Mouse (Mus musculus): ENCODE measurements around the gene Dnmbp. TPM values are rescaled to one million over a fixed set of nuclear protein-coding genes. Genes with fewer than 3 reads are reported as not detected.

Dnmbp gene
- polyA plus RNA-seq, 1 experiment, result 12.7 TPM

DNA sequence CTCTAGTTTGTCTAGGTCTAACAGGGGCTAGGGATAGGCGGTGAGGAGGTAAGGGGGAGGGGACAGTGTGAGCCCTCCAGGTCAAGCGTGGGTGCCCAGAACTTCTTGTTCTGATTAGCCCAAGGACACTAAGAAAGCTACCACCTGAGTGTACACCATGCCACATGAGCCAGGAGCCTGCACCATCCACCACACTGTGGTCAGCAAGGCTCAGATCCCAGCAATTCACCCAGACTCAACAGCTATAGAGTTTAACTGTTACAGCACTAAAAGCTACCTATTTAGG, 22.6 kb downstream of the Dnmbp start:
- H3K27ac ChIP-seq (ENCODE audit: control insufficient read depth, insufficient read depth, low read length), result peak overlapping the region; percentile 39; the same call in 1 of the 2 replicates
- H3K4me3 ChIP-seq (ENCODE audit: control insufficient read depth, insufficient read depth, low read length), result peak overlapping the region; percentile 36
- TF ChIP-seq POLR2A (IDR thresholded peaks at IDR 0.05; ENCODE audit: control insufficient read depth, extremely low read depth, insufficient read depth, low read length, poor library complexity) (no peak), CTCF (IDR thresholded peaks at IDR 0.05; ENCODE audit: borderline replicate concordance, control insufficient read depth, extremely low read depth, insufficient read depth, low read length, poor library complexity) (no peak)
- WGBS, result 28% methylated on average over 2 of the region's 2 CpGs
- DNase-seq, result no peak
- H3K36me3 ChIP-seq (ENCODE audit: control insufficient read depth, insufficient read depth, low read length), result no peaks in the 10 kb centered on the region
- peaks cover 14% of the 10 kb centered on the region for H3K4me1 ChIP-seq (replicated peaks; ENCODE audit: control insufficient read depth, insufficient read depth, low read length)
- H3K27me3 ChIP-seq (ENCODE audit: control insufficient read depth, insufficient read depth, low read length), result no peaks in the 10 kb centered on the region

DNA sequence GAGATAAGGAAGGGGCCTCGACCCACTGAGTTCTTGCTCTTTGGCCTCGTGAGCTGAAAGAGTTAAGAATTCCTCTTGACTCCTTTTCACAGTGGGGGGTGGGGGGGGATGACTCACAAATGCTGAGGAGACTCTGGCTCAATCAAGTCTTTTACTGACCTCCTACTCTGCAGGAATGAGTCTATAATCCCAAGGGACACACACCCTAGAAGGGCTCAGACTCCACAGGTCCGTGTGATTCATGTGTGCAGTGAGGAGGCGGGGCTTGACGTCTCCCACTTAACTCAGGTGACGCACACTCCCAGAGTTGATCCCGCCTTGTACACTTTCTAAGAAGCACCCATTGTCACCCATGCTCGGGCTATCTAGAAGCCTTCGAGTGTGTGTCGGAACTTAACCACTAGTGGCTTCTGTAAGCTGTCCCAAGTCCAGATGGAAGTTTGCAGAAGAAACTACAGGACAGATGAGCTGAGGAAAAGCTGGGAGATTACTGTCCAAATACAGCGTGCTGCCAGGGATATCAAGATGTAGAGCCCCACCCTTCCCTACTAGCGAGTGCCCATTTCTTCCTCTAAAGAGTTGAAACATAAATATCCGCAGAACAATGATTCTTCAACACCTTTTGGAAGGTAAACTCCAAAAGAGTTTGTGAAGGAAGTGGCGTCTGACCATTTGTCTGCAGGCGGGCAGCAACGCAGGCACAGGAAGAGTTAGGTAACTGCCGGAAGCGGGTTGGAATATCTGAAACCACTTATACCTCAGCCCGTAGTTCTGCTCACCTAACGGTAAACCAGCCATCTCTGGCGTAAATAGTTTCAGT, 23.2 kb downstream of the Dnmbp start:
- Histone ChIP-seq H3K36me3 (ENCODE audit: control insufficient read depth, insufficient read depth, low read length) (no peaks in the 10 kb centered on the region), H3K27me3 (ENCODE audit: control insufficient read depth, insufficient read depth, low read length) (no peaks in the 10 kb centered on the region), H3K27ac (ENCODE audit: control insufficient read depth, insufficient read depth, low read length) (peak overlapping the region; percentile 39; the same call in 1 of the 2 replicates), H3K4me3 (ENCODE audit: control insufficient read depth, insufficient read depth, low read length) (peak overlapping the region; percentile 36), H3K4me1 (replicated peaks; ENCODE audit: control insufficient read depth, insufficient read depth, low read length) (peaks cover 14% of the 10 kb centered on the region)
- WGBS, result 41% methylated on average over 21 of the region's 21 CpGs
- TF ChIP-seq POLR2A (IDR thresholded peaks at IDR 0.05; ENCODE audit: control insufficient read depth, extremely low read depth, insufficient read depth, low read length, poor library complexity), result no peak
- TF ChIP-seq CTCF (IDR thresholded peaks at IDR 0.05; ENCODE audit: borderline replicate concordance, control insufficient read depth, extremely low read depth, insufficient read depth, low read length, poor library complexity), result no peak
- DNase-seq, result peak; percentile 17

DNA sequence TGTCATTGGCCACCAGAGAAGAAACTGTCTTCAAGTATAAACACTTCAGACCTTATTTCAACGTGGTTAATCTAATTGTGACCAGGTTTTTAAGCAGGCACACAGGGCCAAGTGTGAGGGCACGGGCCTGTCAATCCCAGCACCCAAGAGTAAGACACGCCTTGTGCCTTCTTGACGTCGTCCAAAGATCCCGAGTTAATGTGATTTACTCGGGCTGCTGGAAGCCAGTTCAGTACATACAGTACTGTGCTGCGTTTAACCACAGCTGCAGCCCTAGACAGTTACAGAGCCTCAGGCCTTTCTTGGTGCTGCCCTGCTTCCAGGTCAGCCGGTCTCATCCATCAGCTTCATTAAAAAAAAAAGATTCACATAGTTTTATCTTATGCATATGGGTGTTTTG, 24.6 kb downstream of the Dnmbp start:
- no peak for TF ChIP-seq POLR2A (IDR thresholded peaks at IDR 0.05; ENCODE audit: control insufficient read depth, extremely low read depth, insufficient read depth, low read length, poor library complexity)
- TF ChIP-seq CTCF (IDR thresholded peaks at IDR 0.05; ENCODE audit: borderline replicate concordance, control insufficient read depth, extremely low read depth, insufficient read depth, low read length, poor library complexity), result no peak
- H3K4me3 ChIP-seq (ENCODE audit: control insufficient read depth, insufficient read depth, low read length), result no peak overlapping the region
- no peak for DNase-seq
- 0 out of 2 replicates have a peak, but pooled peaks cover 3% of the 10 kb centered on the region for H3K36me3 ChIP-seq (ENCODE audit: control insufficient read depth, insufficient read depth, low read length)
- 93% methylated on average over 9 of the region's 9 CpGs for WGBS
- no peaks in the 10 kb centered on the region for H3K27me3 ChIP-seq (ENCODE audit: control insufficient read depth, insufficient read depth, low read length)
- H3K4me1 ChIP-seq (replicated peaks; ENCODE audit: control insufficient read depth, insufficient read depth, low read length), result peaks cover 11% of the 10 kb centered on the region
- no peak overlapping the region for H3K27ac ChIP-seq (ENCODE audit: control insufficient read depth, insufficient read depth, low read length)

DNA sequence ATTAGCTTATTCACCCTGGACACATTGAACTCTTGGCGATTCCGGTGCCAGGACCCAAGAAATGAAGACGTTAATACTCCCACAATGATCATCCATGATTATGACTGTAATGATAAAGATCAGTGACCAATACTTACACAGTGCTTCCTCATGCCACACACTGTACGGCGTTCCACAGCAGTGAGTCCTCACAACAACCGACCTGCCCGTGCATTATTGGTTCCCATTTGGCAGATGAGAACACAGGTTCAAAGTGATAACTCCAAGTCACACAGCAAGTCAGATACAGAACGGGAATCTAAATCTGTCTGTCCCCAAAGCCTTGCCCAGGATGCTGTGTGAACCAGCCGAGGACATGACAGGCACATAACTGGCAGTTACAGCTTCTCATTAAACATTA, 25.0 kb downstream of the Dnmbp start:
- peaks cover 11% of the 10 kb centered on the region for H3K4me1 ChIP-seq (replicated peaks; ENCODE audit: control insufficient read depth, insufficient read depth, low read length)
- H3K27ac ChIP-seq (ENCODE audit: control insufficient read depth, insufficient read depth, low read length), result no peak overlapping the region
- no peak overlapping the region for H3K4me3 ChIP-seq (ENCODE audit: control insufficient read depth, insufficient read depth, low read length)
- no peak for DNase-seq
- 96% methylated on average over 9 of the region's 9 CpGs for WGBS
- TF ChIP-seq CTCF (IDR thresholded peaks at IDR 0.05; ENCODE audit: borderline replicate concordance, control insufficient read depth, extremely low read depth, insufficient read depth, low read length, poor library complexity) (no peak), POLR2A (IDR thresholded peaks at IDR 0.05; ENCODE audit: control insufficient read depth, extremely low read depth, insufficient read depth, low read length, poor library complexity) (no peak)
- 0 out of 2 replicates have a peak, but pooled peaks cover 5% of the 10 kb centered on the region for H3K36me3 ChIP-seq (ENCODE audit: control insufficient read depth, insufficient read depth, low read length)
- H3K27me3 ChIP-seq (ENCODE audit: control insufficient read depth, insufficient read depth, low read length), result no peaks in the 10 kb centered on the region

DNA sequence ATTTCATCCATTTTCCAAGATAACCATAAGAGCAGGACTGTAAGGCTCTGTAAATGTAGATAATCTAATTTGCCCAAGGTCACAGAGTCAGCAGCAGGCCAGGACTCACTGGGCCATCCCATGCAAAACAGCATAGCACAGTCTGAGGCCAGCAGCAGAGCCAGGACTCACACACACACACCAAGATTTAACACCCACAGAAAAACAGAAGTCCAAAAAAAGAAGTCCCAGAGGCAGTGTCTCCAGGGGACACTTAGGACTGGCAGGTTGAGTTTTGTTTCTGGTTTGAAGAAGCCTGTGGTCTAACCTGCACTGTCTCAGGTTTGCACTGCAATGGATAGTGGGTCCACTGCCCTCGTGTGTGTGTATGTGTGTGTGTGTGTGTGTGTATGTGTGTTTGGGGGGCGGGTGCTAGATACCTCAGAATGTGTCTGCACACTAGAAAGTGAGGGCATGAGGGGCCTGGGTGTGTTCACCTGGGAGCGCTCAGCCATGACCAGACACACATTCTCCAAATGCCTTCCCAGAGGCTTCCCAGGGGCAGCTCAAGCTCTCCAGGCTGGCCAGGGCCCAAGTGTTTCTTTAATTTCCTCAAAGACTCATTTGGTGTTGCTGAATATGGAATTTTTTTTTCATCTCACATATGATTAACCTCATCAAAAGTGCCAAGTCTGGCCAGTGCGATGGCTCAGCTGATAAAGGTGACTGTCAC, 27.1 kb downstream of the Dnmbp start:
- no peak for DNase-seq
- TF ChIP-seq CTCF (IDR thresholded peaks at IDR 0.05; ENCODE audit: borderline replicate concordance, control insufficient read depth, extremely low read depth, insufficient read depth, low read length, poor library complexity), result no peak
- no peak for TF ChIP-seq POLR2A (IDR thresholded peaks at IDR 0.05; ENCODE audit: control insufficient read depth, extremely low read depth, insufficient read depth, low read length, poor library complexity)
- no peak overlapping the region for H3K27ac ChIP-seq (ENCODE audit: control insufficient read depth, insufficient read depth, low read length)
- H3K27me3 ChIP-seq (ENCODE audit: control insufficient read depth, insufficient read depth, low read length), result no peaks in the 10 kb centered on the region
- peaks cover 11% of the 10 kb centered on the region for H3K4me1 ChIP-seq (replicated peaks; ENCODE audit: control insufficient read depth, insufficient read depth, low read length)
- 86% methylated on average over 4 of the region's 4 CpGs for WGBS
- no peak overlapping the region for H3K4me3 ChIP-seq (ENCODE audit: control insufficient read depth, insufficient read depth, low read length)
- 0 out of 2 replicates have a peak, but pooled peaks cover 5% of the 10 kb centered on the region for H3K36me3 ChIP-seq (ENCODE audit: control insufficient read depth, insufficient read depth, low read length)

DNA sequence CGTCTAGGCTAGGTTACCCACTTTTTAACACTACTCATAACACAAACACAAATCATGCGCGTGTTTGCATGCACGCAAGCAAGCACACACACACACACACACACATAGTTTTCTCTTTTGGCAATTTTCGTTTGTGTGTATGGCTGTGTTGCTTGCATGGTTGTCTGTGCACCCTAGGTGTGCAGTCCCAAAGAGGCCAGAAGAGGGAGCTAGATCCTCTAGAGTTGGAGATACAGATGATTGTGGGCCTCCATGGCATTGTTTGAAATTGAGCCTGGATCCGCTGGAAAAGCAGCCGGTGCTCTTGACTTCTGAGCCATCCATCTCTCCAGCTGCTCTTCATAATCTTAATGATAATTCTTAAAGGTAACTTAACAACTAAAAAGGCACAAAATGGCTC, 33.5 kb downstream of the Dnmbp start:
- H3K27me3 ChIP-seq (ENCODE audit: control insufficient read depth, insufficient read depth, low read length), result no peaks in the 10 kb centered on the region
- peaks cover 10% of the 10 kb centered on the region for H3K36me3 ChIP-seq (ENCODE audit: control insufficient read depth, insufficient read depth, low read length)
- TF ChIP-seq POLR2A (IDR thresholded peaks at IDR 0.05; ENCODE audit: control insufficient read depth, extremely low read depth, insufficient read depth, low read length, poor library complexity), result no peak
- TF ChIP-seq CTCF (IDR thresholded peaks at IDR 0.05; ENCODE audit: borderline replicate concordance, control insufficient read depth, extremely low read depth, insufficient read depth, low read length, poor library complexity), result no peak
- H3K4me3 ChIP-seq (ENCODE audit: control insufficient read depth, insufficient read depth, low read length), result no peak overlapping the region
- no peaks in the 10 kb centered on the region for H3K4me1 ChIP-seq (replicated peaks; ENCODE audit: control insufficient read depth, insufficient read depth, low read length)
- H3K27ac ChIP-seq (ENCODE audit: control insufficient read depth, insufficient read depth, low read length), result no peak overlapping the region
- no peak for DNase-seq
- WGBS, result 97% methylated on average over 7 of the region's 7 CpGs

All from thymus, adult 2 months (tissue).